Mouse (Mus musculus) CH12.LX (cell line): Measurements from ENCODE around the gene Anxa4. TPM values are rescaled to one million over a fixed set of nuclear protein-coding genes. Genes with fewer than 3 reads are reported as not detected.

Source experiments
- DNase-seq: peaks from one replicate; pipeline ENCODE4 v3.0.0-alpha.2; 2013; ENCODE audit errors: extremely low read depth
- H3K27ac ChIP-seq: 2 replicates; pipeline ENCODE4 v1.5.1; 2012; ENCODE audit warnings: low read depth, mild to moderate bottlenecking, control low read depth, moderate library complexity; ENCODE audit not compliant: insufficient read depth
- H3K27me3 ChIP-seq: replicated peaks from 2 replicates; pipeline ENCODE3; 2012; ENCODE audit warnings: inconsistent platforms
- H3K36me3 ChIP-seq, 2 experiments: replicated peaks in 1 of 2; 2 replicates each; pipeline versions ENCODE3 to v1.6.1; 2012; ENCODE audit warnings: inconsistent platforms in 1 of 2, low read length in 1 of 2, mild to moderate bottlenecking in 1 of 2, mixed read lengths in 1 of 2, moderate library complexity in 1 of 2; ENCODE audit not compliant: control insufficient read depth in 1 of 2, insufficient read depth in 1 of 2
- H3K4me1 ChIP-seq, 2 experiments: 2 replicates each; pipeline ENCODE4 v1.6.1; 2012; ENCODE audit warnings: inconsistent platforms in 1 of 2, moderate library complexity in 1 of 2; ENCODE audit not compliant: insufficient read depth in 2 of 2, control insufficient read depth in 1 of 2
- H3K4me2 ChIP-seq: 2 replicates; pipeline ENCODE4 v1.6.1; 2012; ENCODE audit warnings: low read depth, mild to moderate bottlenecking, control low read depth; ENCODE audit not compliant: poor library complexity, insufficient read depth, severe bottlenecking
- H3K4me3 ChIP-seq, 3 experiments: fragments of 150-350 bp in 1 of 3; sonication (generic) in 1 of 3; replicated peaks in 1 of 3; 2 replicates each; pipeline versions ENCODE3 to v1.5.1; 2011 to 2012; ENCODE audit warnings: low read depth in 2 of 3, low read length in 2 of 3, mild to moderate bottlenecking in 2 of 3, moderate library complexity in 2 of 3, control low read depth in 1 of 3, improper control_type of control experiment in 1 of 3, inconsistent platforms in 1 of 3, mixed read lengths in 1 of 3; ENCODE audit not compliant: poor library complexity in 1 of 3
- H3K79me2 ChIP-seq: replicated peaks from 2 replicates; pipeline ENCODE4 v1.6.1; 2012; ENCODE audit warnings: mild to moderate bottlenecking, moderate library complexity; ENCODE audit not compliant: control insufficient read depth, poor library complexity, insufficient read depth, severe bottlenecking; ENCODE audit errors: extremely low read depth
- H3K9ac ChIP-seq: 2 replicates; pipeline ENCODE4 v1.6.1; 2012; ENCODE audit warnings: low read depth, mild to moderate bottlenecking, control low read depth, moderate library complexity; ENCODE audit not compliant: insufficient read depth
- H3K9me3 ChIP-seq: replicated peaks from 2 replicates; pipeline ENCODE3; 2012; ENCODE audit warnings: low read length, inconsistent platforms, mixed read lengths
- BHLHE40 ChIP-seq: IDR thresholded peaks from 2 replicates; pipeline ENCODE4 v1.6.1; 2011; ENCODE audit warnings: mild to moderate bottlenecking, low read depth, low read length, improper control_type of control experiment
- CHD1 ChIP-seq: IDR thresholded peaks from 2 replicates; pipeline ENCODE4 v1.6.1; 2012; ENCODE audit warnings: low read depth, low read length, improper control_type of control experiment, inconsistent platforms
- CTCF ChIP-seq, 2 experiments: IDR thresholded peaks in 1 of 2; conservative IDR thresholded peaks in 1 of 2; 2 replicates each; pipeline ENCODE4 v1.5.1; 2011 to 2012; ENCODE audit warnings: low read depth in 2 of 2, low read length in 2 of 2, improper control_type of control experiment in 1 of 2, inconsistent platforms in 1 of 2, mild to moderate bottlenecking in 1 of 2, moderate library complexity in 1 of 2
- EP300 ChIP-seq: IDR thresholded peaks from 2 replicates; pipeline ENCODE4 v1.6.1; 2011; ENCODE audit warnings: low read length, improper control_type of control experiment
- ETS1 ChIP-seq: conservative IDR thresholded peaks from 2 replicates; pipeline ENCODE4 v1.6.1; 2012; ENCODE audit warnings: low read depth, mild to moderate bottlenecking, inconsistent platforms, low read length, improper control_type of control experiment, moderate library complexity
- IRF4 ChIP-seq: IDR thresholded peaks from 2 replicates; pipeline ENCODE4 v1.6.1; 2014; ENCODE audit warnings: low read depth, mild to moderate bottlenecking, inconsistent platforms, low read length, improper control_type of control experiment
- NELFE ChIP-seq: IDR thresholded peaks from 2 replicates; pipeline ENCODE4 v1.6.1; 2011; ENCODE audit warnings: low read depth, low read length, improper control_type of control experiment
- RAD21 ChIP-seq: IDR thresholded peaks from 2 replicates; pipeline ENCODE4 v1.6.1; 2011; ENCODE audit warnings: low read depth, mild to moderate bottlenecking, low read length, improper control_type of control experiment, moderate library complexity
- SMC3 ChIP-seq: IDR thresholded peaks from 2 replicates; pipeline ENCODE4 v1.6.1; 2011; ENCODE audit warnings: low read depth, low read length, improper control_type of control experiment
- TCF12 ChIP-seq: IDR thresholded peaks from 2 replicates; pipeline ENCODE4 v1.6.1; 2014; ENCODE audit warnings: low read depth, mild to moderate bottlenecking, inconsistent platforms, low read length, improper control_type of control experiment
- ZC3H11A ChIP-seq: IDR thresholded peaks from 2 replicates; pipeline ENCODE4 v1.6.1; 2012; ENCODE audit warnings: low read depth, mild to moderate bottlenecking, inconsistent platforms, low read length, improper control_type of control experiment
- dilution Hi-C: fragments of 300-500 bp; cut with MboI; formaldehyde crosslinking; loops from 2 replicates; pipeline ENCODE4 v1.14.3; 2020; ENCODE audit warnings: low sequenced_read_pairs; ENCODE audit not compliant: extremely low pct_unique_long_range_greater_than_20kb, extremely low pct_ligation_motif_present
- in situ Hi-C: fragments of 300-500 bp; cut with MboI; formaldehyde crosslinking; loops from 3 replicates; pipeline ENCODE4 v1.14.3; 2019; ENCODE audit warnings: low sequenced_read_pairs, low pct_ligation_motif_present, low pct_unique_long_range_greater_than_20kb, mixed read lengths
- polyA plus RNA-seq: library from polyadenylated mRNA; unstranded; fragments of >175 nt; gene quantifications from 2 replicates; pipeline ENCODE4 v1.2.1, GENCODE M21; 2012; ENCODE audit warnings: low read depth; ENCODE audit not compliant: insufficient read length
- total RNA-seq, 2 experiments: library from RNA; depleted of rRNA; stranded (reverse); fragments of 300-350 nt in 1 of 2; fragments of >200 nt in 1 of 2; gene quantifications; 2 replicates each; pipeline ENCODE4 v1.2.3; 2012 to 2014

The Anxa4 gene
- total and polyA plus RNA-seq, 3 experiments, result 10.8 to 17.1 (median 13.7) TPM

DNA sequence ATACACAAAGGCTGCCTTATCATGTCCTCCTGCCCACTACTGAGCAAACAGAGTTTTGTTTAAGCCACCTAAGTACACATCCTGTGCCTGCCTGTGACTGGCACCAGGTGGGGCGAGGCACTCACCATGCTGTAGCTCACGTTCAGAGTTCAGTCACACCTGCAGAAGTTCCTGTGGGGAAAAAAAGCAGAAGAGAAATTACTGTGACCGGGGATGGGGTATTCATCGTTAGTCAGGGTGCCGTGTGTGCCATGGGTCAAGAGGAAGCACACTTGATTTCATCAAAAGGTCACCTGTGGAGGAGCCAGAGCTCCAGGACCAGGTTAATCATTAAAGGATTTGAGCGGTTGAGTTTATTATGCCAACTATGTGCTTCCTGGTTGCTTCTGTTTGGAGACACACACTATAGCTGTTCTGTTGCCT is 27.7 kb downstream of the Anxa4 start:
- H3K4me3 ChIP-seq, result no peak overlapping the region
- H3K79me2 ChIP-seq, result no peaks in the 10 kb centered on the region
- H3K9me3 ChIP-seq, result no peaks in the 10 kb centered on the region
- in situ Hi-C loops (no loop called here), dilution Hi-C loops (no loop called here)
- H3K27ac ChIP-seq, result no peak overlapping the region
- DNase-seq, result peak; percentile 39
- no peak overlapping the region for H3K4me2 ChIP-seq
- peaks cover 5 to 21% of the 10 kb centered on the region in 2 experiments; a peak in 3 of 4 replicates for H3K4me1 ChIP-seq
- H3K27me3 ChIP-seq, result no peaks in the 10 kb centered on the region
- TF ChIP-seq IRF4, result peak; percentile 23; the same call in 1 of the 2 replicates
- peak; percentile 52; the same call in 1 of the 2 replicates for TF ChIP-seq TCF12
- TF ChIP-seq ETS1, result peak; percentile 65
- TF ChIP-seq BHLHE40, result peak; percentile 96
- no peak for TF ChIP-seq NELFE
- peak; percentile 54 for TF ChIP-seq EP300
- peak; percentile 9 for TF ChIP-seq RAD21
- no peak for TF ChIP-seq CHD1
- peaks cover 0 to 6% of the 10 kb centered on the region in 2 experiments for H3K36me3 ChIP-seq
- no peak overlapping the region for H3K9ac ChIP-seq

GRCm38 (mm10) chr6:86754105-86754863 is 39.1 kb downstream of the Anxa4 start:
- H3K27ac ChIP-seq, result no peak overlapping the region
- no peak for DNase-seq
- peaks cover 0 to 36% of the 10 kb centered on the region in 2 experiments for H3K36me3 ChIP-seq
- in situ Hi-C loops (loop anchor here (5.0 kb wide), 1 partner anchor 38 kb away; the partner anchor contains the start of gene Anxa4), dilution Hi-C loops (no loop called here)
- H3K9me3 ChIP-seq, result peaks cover 5% of the 10 kb centered on the region
- no peak overlapping the region for H3K4me2 ChIP-seq
- peak; percentile 30 for TF ChIP-seq SMC3
- TF ChIP-seq BHLHE40, result no peak
- TF ChIP-seq CTCF (conservative IDR thresholded peaks at IDR 0.05 in 1 of 2, IDR thresholded peaks at IDR 0.05 in 1 of 2; ENCODE audit: low read depth in 2 of 2, low read length in 2 of 2), result peak in 1 of 2 experiments; percentile 30; a peak in 2 of 4 replicates
- TF ChIP-seq ZC3H11A, result no peak
- TF ChIP-seq RAD21, result peak; percentile 4; the same call in 1 of the 2 replicates
- no peaks in the 10 kb centered on the region for H3K79me2 ChIP-seq
- H3K4me1 ChIP-seq, result peaks cover 0 to 4% of the 10 kb centered on the region in 2 experiments; a peak in 1 of 4 replicates
- no peak overlapping the region for H3K4me3 ChIP-seq
- no peaks in the 10 kb centered on the region for H3K27me3 ChIP-seq
- no peak overlapping the region for H3K9ac ChIP-seq
